Mouse (Mus musculus) brain, embryonic 14.5 days (tissue): ENCODE results near the gene Atad3a.

Experiments used
- CTCF ChIP-seq: fragments of 200-500 bp; IDR thresholded peaks from 2 replicates; pipeline ENCODE4 v1.5.1; 2012; ENCODE audit warnings: inconsistent platforms, mild to moderate bottlenecking, moderate library complexity, borderline replicate concordance; ENCODE audit not compliant: insufficient read depth, insufficient read length; ENCODE audit errors: extremely low read depth
- POLR2A ChIP-seq: fragments of 200-500 bp; IDR thresholded peaks from 2 replicates; pipeline ENCODE4 v1.6.1; 2012; ENCODE audit warnings: mild to moderate bottlenecking, inconsistent platforms, borderline replicate concordance; ENCODE audit not compliant: poor library complexity, insufficient read depth, insufficient read length, severe bottlenecking; ENCODE audit errors: extremely low read depth

- TF ChIP-seq POLR2A (no peak), CTCF (no peak)
These were observed 68.5 kb downstream of the Atad3a start for GRCm38 (mm10) chr4:155692421-155692820.
